Mouse (Mus musculus) kidney, postnatal 0 days (tissue): Measurements from ENCODE around the gene Mettl17. TPM values are rescaled to one million over a fixed set of nuclear protein-coding genes. Genes with fewer than 3 reads are reported as not detected.

ENCODE experiments used
- ATAC-seq: fragments of 200-750 bp; cut with Nextera tagmentation; replicated peaks from 2 replicates; pipeline ENCODE4 v1.8.0; 2017; ENCODE audit warnings: low read depth, moderate number of reproducible peaks, moderate TSS enrichment, moderate library complexity; ENCODE audit not compliant: low FRiP score
- DNase-seq: peaks from one replicate; pipeline ENCODE4 v3.0.0-alpha.2; 2016; ENCODE audit warnings: low spot score
- H3K27ac ChIP-seq: fragments of 300-500 bp; sonication (generic); 2 replicates; pipeline ENCODE4 v1.5.1; 2014; ENCODE audit warnings: mild to moderate bottlenecking
- H3K27me3 ChIP-seq: fragments of 300-500 bp; sonication (generic); 2 replicates; pipeline ENCODE4 v1.6.1; 2014; ENCODE audit warnings: low read length, mixed read lengths; ENCODE audit not compliant: insufficient read depth
- H3K36me3 ChIP-seq: fragments of 300-500 bp; sonication (generic); 2 replicates; pipeline ENCODE4 v1.6.1; 2014; ENCODE audit warnings: low read length, mixed read lengths; ENCODE audit not compliant: insufficient read depth
- H3K4me1 ChIP-seq: fragments of 300-500 bp; sonication (generic); replicated peaks from 2 replicates; pipeline ENCODE4 v1.6.1; 2014; ENCODE audit warnings: antibody characterized with exemption, low read length, mixed read lengths; ENCODE audit not compliant: insufficient read depth
- H3K4me2 ChIP-seq: fragments of 300-500 bp; sonication (generic); 2 replicates; pipeline ENCODE4 v1.6.1; 2014; ENCODE audit warnings: mild to moderate bottlenecking, low read length, moderate library complexity, mixed read lengths
- H3K4me3 ChIP-seq: fragments of 300-500 bp; sonication (generic); replicated peaks from 2 replicates; pipeline ENCODE4 v1.5.1; 2014; ENCODE audit warnings: low read depth, low read length
- H3K9ac ChIP-seq: fragments of 300-500 bp; sonication (generic); 2 replicates; pipeline ENCODE4 v1.6.1; 2014; ENCODE audit warnings: low read depth, low read length
- H3K9me3 ChIP-seq: fragments of 300-500 bp; sonication (generic); replicated peaks from 2 replicates; pipeline ENCODE4 v1.6.1; 2016; ENCODE audit warnings: low read length, inconsistent platforms, mixed read lengths
- CTCF ChIP-seq: IDR thresholded peaks from 2 replicates; pipeline ENCODE4 v1.5.1; 2016; ENCODE audit warnings: antibody characterized with exemption, low read depth, mild to moderate bottlenecking, moderate library complexity
- WGBS: fragments of 180-500 bp; shearing (Covaris S2); extraction: QIAGEN DNeasy Blood & Tissue Kit; methylation state at CpG from one replicate; pipeline ENCODE4 v1.1.7; 2014; 5-methylcytosine and 5-hydroxymethylcytosine counted together
- polyA plus RNA-seq: library from polyadenylated mRNA; unstranded; fragments of >200 nt; fragmentation: Nextera tagmentation; extraction: Ambion mirVana; gene quantifications from 2 replicates; pipeline ENCODE4 v1.2.1, GENCODE M21; 2015

Gene Mettl17
- polyA plus RNA-seq, 1 experiment from 2014 or later: 46.3 TPM

GRCm38 (mm10) chr14:51913960-51914762 lies 29.5 kb downstream of the Mettl17 start, which contains the start of gene Ndrg2:
TSS of gene Ndrg2 (minus strand) at chr14:51914158.
- TF ChIP-seq CTCF: no peak
- 0 out of 2 replicates have a peak, but pooled peaks cover 11% of the 10 kb centered on the region for H3K4me1 ChIP-seq
- 1% methylated on average over 22 of the region's 23 CpGs for WGBS
- ATAC-seq (peak; percentile 70), DNase-seq (peak; percentile 72)
- H3K4me2 ChIP-seq: peak within 1 kb of the TSS; percentile 100
- peak within 1 kb of the TSS; percentile 74 for H3K9ac ChIP-seq
- no peaks in the 10 kb centered on the region for H3K27me3 ChIP-seq
- H3K9me3 ChIP-seq: no peaks in the 10 kb centered on the region
- peak within 1 kb of the TSS; percentile 62 for H3K4me3 ChIP-seq
- H3K27ac ChIP-seq: peak within 1 kb of the TSS; percentile 87
- H3K36me3 ChIP-seq: no peaks in the 10 kb centered on the region

DNA sequence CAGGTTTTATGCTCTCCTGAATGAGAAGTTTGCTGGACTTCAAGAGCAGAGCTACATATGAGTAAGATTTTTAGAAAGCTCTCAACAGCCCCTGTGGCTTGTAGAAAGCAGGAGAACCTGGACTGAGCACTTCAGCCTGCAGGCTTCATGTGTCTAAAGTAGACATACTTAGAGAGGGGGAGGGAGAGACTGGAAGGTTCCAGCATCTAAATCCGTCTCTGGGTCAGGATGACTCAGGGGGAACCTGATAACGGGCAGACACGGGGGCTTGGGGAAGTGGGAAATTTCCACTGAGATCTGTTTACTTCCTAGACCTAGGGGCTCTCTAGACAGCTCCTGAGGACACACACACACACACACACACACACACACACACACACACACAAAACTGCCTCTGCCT lies 30.4 kb downstream of the Mettl17 start:
- no peak overlapping the region for H3K4me2 ChIP-seq
- DNase-seq: peak; percentile 57
- no peak overlapping the region for H3K9ac ChIP-seq
- peak overlapping the region; percentile 57 for H3K27ac ChIP-seq
- H3K4me1 ChIP-seq: 0 out of 2 replicates have a peak, but pooled peaks cover 11% of the 10 kb centered on the region
- no peaks in the 10 kb centered on the region for H3K27me3 ChIP-seq
- no peak for ATAC-seq
- TF ChIP-seq CTCF: no peak
- WGBS: 2% methylated on average over 3 of the region's 3 CpGs
- H3K4me3 ChIP-seq: no peak overlapping the region
- H3K9me3 ChIP-seq: no peaks in the 10 kb centered on the region
- H3K36me3 ChIP-seq: no peaks in the 10 kb centered on the region

DNA sequence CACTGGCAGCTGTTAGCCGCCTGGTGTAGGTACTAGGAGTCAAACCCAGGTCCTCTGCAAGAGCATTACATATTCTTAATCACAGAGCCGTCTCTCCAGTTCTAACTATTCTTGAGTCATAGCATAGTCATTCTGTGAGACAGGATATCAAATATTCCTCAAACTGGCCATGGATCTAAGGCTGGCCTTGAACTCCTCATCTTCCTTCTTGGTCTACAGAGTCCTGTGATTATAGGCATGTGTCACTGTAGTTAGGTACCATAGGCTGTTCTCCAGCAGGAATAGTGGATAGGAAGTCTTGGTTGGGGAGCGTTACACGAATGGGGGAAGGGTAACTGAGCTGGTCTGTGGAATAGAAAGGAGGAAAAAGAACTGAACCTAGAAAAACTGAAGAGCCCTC lies 31.9 kb downstream of the Mettl17 start:
- no peaks in the 10 kb centered on the region for H3K27me3 ChIP-seq
- 92% methylated on average over 4 of the region's 4 CpGs for WGBS
- no peak overlapping the region for H3K9ac ChIP-seq
- H3K4me3 ChIP-seq: no peak overlapping the region
- H3K27ac ChIP-seq: no peak overlapping the region
- ATAC-seq (no peak), DNase-seq (no peak)
- H3K36me3 ChIP-seq: no peaks in the 10 kb centered on the region
- 0 out of 2 replicates have a peak, but pooled peaks cover 11% of the 10 kb centered on the region for H3K4me1 ChIP-seq
- no peak for TF ChIP-seq CTCF
- H3K9me3 ChIP-seq: no peaks in the 10 kb centered on the region
- no peak overlapping the region for H3K4me2 ChIP-seq

- H3K27me3 ChIP-seq: no peaks in the 10 kb centered on the region
- DNase-seq (no peak), ATAC-seq (no peak)
- H3K4me3 ChIP-seq: no peak within 1 kb of the TSS
- H3K36me3 ChIP-seq: no peaks in the 10 kb centered on the region
- no peak within 1 kb of the TSS for H3K27ac ChIP-seq
- 0 out of 2 replicates have a peak, but pooled peaks cover 11% of the 10 kb centered on the region for H3K4me1 ChIP-seq
- no peaks in the 10 kb centered on the region for H3K9me3 ChIP-seq
- TF ChIP-seq CTCF: no peak
- 84% methylated on average over 4 of the region's 4 CpGs for WGBS
- H3K4me2 ChIP-seq: no peak within 1 kb of the TSS
- H3K9ac ChIP-seq: no peak within 1 kb of the TSS
Measured at GRCm38 (mm10) chr14:51918125-51918524, 33.5 kb downstream of the Mettl17 start, which contains the start of gene Tppp2. TSS of gene Tppp2 (plus strand) at chr14:51918425.

DNA sequence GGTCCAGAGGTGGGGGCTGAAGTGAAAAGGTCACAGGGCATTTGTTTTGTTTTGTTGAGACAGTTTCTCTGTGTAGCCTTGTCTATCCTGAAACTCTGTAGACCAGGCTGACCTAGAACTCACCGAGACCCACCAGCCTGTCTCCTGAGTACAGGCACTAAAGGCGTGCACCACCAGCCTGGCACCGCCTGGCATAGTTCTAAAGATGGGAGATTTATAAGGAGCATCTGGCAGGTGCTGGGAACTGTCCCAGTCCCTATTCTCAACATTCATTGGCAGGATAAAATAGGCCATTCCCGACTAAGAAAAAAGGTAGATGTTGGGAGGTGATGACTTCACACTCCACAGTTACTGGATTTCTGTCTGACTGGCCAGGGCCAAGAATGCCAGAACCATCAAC lies 34.3 kb downstream of the Mettl17 start:
- ATAC-seq (no peak), DNase-seq (no peak)
- no peak overlapping the region for H3K27ac ChIP-seq
- no peaks in the 10 kb centered on the region for H3K27me3 ChIP-seq
- no peak overlapping the region for H3K4me3 ChIP-seq
- no peaks in the 10 kb centered on the region for H3K9me3 ChIP-seq
- H3K9ac ChIP-seq: no peak overlapping the region
- H3K36me3 ChIP-seq: no peaks in the 10 kb centered on the region
- TF ChIP-seq CTCF: no peak
- H3K4me1 ChIP-seq: 0 out of 2 replicates have a peak, but pooled peaks cover 5% of the 10 kb centered on the region
- no peak overlapping the region for H3K4me2 ChIP-seq
- WGBS: 81% methylated on average over 4 of the region's 4 CpGs

GRCm38 (mm10) chr14:51921759-51922570 lies 37.3 kb downstream of the Mettl17 start:
- H3K9me3 ChIP-seq: no peaks in the 10 kb centered on the region
- H3K4me2 ChIP-seq: no peak overlapping the region
- H3K4me1 ChIP-seq: no peaks in the 10 kb centered on the region
- no peak for TF ChIP-seq CTCF
- ATAC-seq (no peak), DNase-seq (no peak)
- H3K9ac ChIP-seq: no peak overlapping the region
- no peak overlapping the region for H3K4me3 ChIP-seq
- 67% methylated on average over 16 of the region's 16 CpGs for WGBS
- H3K27me3 ChIP-seq: no peaks in the 10 kb centered on the region
- no peak overlapping the region for H3K27ac ChIP-seq
- no peaks in the 10 kb centered on the region for H3K36me3 ChIP-seq
